Mouse (Mus musculus): Measurements from ENCODE around the gene Lmo1.
A peak's percentile ranks its signal among the peaks of the same experiment; 100 is the strongest.

Gene Lmo1

GRCm38 (mm10) chr7:109174949-109175669, at the start of gene Lmo1:
TSS of gene Lmo1 (minus strand) at chr7:109175207.
- DNase-seq (ENCODE audit: low read depth): no peak

- DNase-seq (ENCODE audit: low read depth): no peak
These were observed 46.7 kb upstream of the Lmo1 start for GRCm38 (mm10) chr7:109221716-109222110.

- DNase-seq (ENCODE audit: low read depth): no peak
These were observed 46.0 kb upstream of the Lmo1 start for GRCm38 (mm10) chr7:109220766-109221715.

GRCm38 (mm10) chr7:109220026-109220425, 45.0 kb upstream of the Lmo1 start:
- DNase-seq (ENCODE audit: low read depth): no peak

- no peak for DNase-seq (ENCODE audit: low read depth)
These were observed 43.9 kb upstream of the Lmo1 start for GRCm38 (mm10) chr7:109218977-109219271.

- peak; percentile 51 for DNase-seq (ENCODE audit: low read depth)
These were observed 43.3 kb upstream of the Lmo1 start for GRCm38 (mm10) chr7:109218130-109218976.

GRCm38 (mm10) chr7:109209804-109210203, 34.8 kb upstream of the Lmo1 start:
- DNase-seq (ENCODE audit: low read depth): peak; percentile 20

- DNase-seq (ENCODE audit: low read depth): no peak
These were observed 32.8 kb upstream of the Lmo1 start for GRCm38 (mm10) chr7:109207811-109208210.

GRCm38 (mm10) chr7:109206358-109206757, 31.4 kb upstream of the Lmo1 start:
- no peak for DNase-seq (ENCODE audit: low read depth)

GRCm38 (mm10) chr7:109203140-109203539, 28.1 kb upstream of the Lmo1 start:
- no peak for DNase-seq (ENCODE audit: low read depth)

- DNase-seq (ENCODE audit: low read depth): no peak
These were observed 25.6 kb upstream of the Lmo1 start for GRCm38 (mm10) chr7:109200559-109200958.

- DNase-seq (ENCODE audit: low read depth): no peak
These were observed 22.2 kb upstream of the Lmo1 start for GRCm38 (mm10) chr7:109197161-109197650.

GRCm38 (mm10) chr7:109196399-109197082, 21.5 kb upstream of the Lmo1 start:
- DNase-seq (ENCODE audit: low read depth): no peak

GRCm38 (mm10) chr7:109195982-109196381, 21.0 kb upstream of the Lmo1 start:
- DNase-seq (ENCODE audit: low read depth): no peak

- no peak for DNase-seq (ENCODE audit: low read depth)
These were observed 19.8 kb upstream of the Lmo1 start for GRCm38 (mm10) chr7:109194850-109195249.

- DNase-seq (ENCODE audit: low read depth): no peak
These were observed 12.4 kb upstream of the Lmo1 start for GRCm38 (mm10) chr7:109187244-109188035.

- DNase-seq (ENCODE audit: low read depth): no peak
These were observed 11.0 kb upstream of the Lmo1 start for GRCm38 (mm10) chr7:109185975-109186374.

- DNase-seq (ENCODE audit: low read depth): no peak
These were observed 10.6 kb upstream of the Lmo1 start for GRCm38 (mm10) chr7:109185564-109185963.

- no peak for DNase-seq (ENCODE audit: low read depth)
These were observed 1.7 kb upstream of the Lmo1 start for GRCm38 (mm10) chr7:109176688-109177087.

All from c-Kit-positive CD71-negative TER-119-negative erythroid progenitor cells, embryonic 14.5 days (primary cell).